Mouse (Mus musculus): ENCODE results near the gene Stip1.

DNA sequence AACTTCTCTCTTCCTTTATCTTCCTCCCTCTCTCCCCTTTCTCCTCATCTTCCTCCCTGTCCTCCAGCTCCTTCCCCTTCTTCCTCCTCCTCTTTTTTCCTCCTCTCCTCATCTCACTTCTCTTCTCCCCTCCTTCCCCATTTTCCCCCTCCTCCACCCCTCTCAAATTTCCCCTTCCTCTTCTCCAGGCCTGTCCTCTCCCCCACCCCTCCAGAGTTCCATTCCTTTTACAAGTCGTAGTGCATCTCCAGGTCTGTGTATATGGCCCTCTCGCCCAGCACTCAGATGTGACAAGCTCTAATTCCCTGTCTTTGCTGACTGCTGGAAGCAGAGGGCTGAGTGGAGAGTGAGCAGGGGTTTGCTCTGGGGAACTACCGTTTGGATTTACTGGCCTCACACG, 31.0 kb upstream of the Stip1 start:
- TF ChIP-seq CTCF (conservative IDR thresholded peaks at IDR 0.05; ENCODE audit: low read length) (no peak), POU5F1 (IDR thresholded peaks at IDR 0.05; ENCODE audit: borderline replicate concordance, low read length) (no peak)

Measured in E14TG2a.4 (cell line).